Mouse (Mus musculus) lung, postnatal 0 days (tissue): ENCODE results near the gene Nkd1.

Experiments used
- CTCF ChIP-seq: IDR thresholded peaks from 2 replicates; pipeline ENCODE4 v1.5.1; 2016; ENCODE audit warnings: antibody characterized with exemption, mild to moderate bottlenecking
- EP300 ChIP-seq: IDR thresholded peaks from 2 replicates; pipeline ENCODE4 v1.6.1; 2016; ENCODE audit warnings: antibody characterized with exemption, mild to moderate bottlenecking, control low read depth

DNA sequence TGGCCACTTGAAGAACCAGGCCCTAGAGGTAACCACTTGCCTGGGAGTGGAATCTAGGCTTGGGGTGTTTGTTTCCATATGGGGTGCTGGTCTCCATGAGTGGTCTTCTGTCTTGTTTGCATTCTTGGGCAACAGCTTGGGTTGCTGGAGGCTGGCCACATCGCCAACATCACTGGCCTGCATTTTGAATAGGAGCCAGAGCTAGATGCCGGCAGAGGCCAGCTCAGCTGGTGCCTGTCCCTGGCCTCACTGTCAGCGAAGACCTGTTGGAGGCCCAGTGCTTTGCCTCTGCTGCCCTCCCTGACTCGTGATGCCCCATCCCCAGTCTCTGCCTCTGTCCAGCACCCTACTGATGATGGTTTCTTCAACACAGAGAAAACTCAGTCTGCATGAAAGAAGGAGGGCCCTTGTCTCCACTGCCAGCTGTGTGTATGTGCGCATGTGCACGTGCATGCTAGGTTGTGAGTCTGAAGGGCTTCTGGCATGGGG is 38.9 kb downstream of the Nkd1 start:
- TF ChIP-seq CTCF (no peak), EP300 (no peak)
